Mouse (Mus musculus): ENCODE measurements at regions not wholly inside any gene's neighbourhood (a gene's known extent, or its start where the extent isn't known, plus 50 kb on each side); places are given as distances from the start of the nearest gene placed in this dataset.

DNA sequence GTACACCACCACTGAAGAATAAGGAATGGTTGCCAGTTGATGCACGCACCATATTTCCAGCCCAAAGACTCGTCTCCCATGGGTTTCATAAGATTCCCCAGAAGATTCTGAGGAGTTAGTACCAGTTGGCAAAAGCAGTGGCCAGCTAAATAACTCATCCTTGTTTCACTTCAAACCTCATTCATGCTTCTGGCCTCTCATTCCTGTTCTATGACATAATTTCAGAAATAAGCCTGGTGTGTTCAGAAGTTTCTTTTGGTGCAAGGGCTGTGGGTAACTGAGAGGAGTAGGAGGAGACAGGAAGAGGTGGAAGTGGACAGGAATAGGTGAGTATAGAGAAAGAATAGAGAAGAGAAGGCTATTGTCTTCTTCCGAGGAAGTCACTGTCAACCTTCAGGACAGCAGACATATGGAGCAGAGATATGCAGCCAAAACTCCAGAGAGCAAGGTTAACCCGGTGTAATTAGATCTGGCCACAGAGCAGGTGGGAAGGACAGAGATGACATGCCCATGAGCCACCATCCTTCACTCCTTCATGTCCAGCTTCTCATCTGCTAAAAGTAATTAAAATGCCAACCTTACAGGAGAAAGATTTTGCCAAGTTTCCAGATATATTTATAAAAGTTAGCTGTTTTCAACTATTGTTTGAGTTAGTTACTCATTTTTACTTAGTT lies 133.9 kb upstream of the Tnfaip3 start:
- DNase-seq (ENCODE audit: extremely low read depth, insufficient read length, low spot score) = peak; percentile 41

DNA sequence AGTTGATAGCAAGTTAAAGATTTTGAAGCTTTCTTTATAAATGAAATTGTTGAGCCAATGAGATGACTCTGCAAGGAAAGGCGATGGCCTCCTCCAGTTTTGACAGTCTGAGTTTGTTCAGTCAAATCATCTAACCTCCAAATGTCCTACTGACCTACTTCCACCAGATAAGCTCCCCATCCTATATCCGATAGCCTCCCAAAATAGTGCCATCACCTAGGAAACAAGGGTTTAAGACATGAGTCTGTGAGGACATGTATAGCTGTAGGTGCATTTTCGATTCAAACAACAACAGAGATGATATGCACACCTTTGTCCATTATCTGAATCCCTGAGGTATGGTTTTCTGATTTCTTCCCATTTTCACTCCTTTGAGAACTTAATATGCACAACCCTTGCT lies 126.0 kb upstream of the Tnfaip3 start:
- DNase-seq (ENCODE audit: extremely low read depth, insufficient read length, low spot score) = no peak

DNA sequence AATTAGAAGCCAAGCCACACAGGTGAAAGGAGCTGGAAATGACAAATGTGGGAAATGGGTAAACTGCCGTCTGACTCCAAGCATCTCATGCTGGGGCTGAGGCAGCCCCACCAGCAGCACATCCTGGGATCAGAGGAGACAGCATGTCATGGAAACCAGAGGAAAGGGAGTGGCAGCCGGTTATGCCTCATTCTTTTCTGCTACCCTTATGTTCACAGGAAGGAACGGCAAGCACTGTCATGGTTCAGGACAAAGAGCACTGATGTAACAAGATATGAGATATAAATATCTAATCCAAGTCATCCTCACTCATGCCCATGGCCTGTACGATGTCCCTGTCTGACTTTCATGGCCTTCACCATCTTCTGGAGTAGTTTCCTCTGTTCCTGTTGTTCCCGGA lies 125.2 kb upstream of the Tnfaip3 start:
- no peak for DNase-seq (ENCODE audit: extremely low read depth, insufficient read length, low spot score)

DNA sequence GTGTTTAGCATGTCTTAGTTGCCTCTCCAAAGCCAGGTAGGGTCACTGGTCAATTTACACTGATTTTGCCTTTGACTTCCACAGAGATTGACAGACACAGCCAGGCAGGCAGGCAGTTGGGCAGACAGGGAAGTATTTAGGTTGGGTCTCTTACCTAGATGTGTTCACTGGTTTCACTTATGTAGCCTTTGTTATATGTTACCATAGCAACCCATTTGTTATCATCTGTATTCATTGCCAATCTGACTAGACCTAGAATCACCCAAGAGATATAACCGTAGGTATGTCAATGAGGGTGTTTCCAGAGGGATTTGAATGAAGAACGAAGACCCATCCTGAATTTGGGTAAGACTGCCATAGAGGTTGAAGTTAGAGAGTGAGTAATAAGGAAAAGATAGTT lies 123.8 kb upstream of the Tnfaip3 start:
- no peak for DNase-seq (ENCODE audit: extremely low read depth, insufficient read length, low spot score)

DNA sequence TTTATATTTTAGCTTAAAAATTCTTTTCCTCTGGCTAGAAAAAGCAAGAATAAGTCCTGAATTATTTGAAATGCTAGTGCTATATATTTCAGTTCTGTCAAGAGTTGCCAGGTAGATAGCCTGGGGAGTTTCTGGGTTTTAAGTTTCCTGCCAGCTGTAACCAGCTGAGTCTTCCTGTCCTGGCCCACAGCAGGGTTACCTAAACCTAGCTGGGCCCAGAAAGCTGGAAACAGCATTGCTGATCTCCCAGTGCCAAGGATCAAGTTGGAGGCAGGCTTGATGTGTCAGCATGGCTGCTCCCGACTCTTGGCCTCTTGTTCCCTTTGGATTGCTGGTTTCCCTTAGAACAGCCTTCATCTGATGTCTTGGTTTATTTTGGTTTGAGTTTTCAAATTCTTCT lies 122.8 kb upstream of the Tnfaip3 start:
- no peak for DNase-seq (ENCODE audit: extremely low read depth, insufficient read length, low spot score)

DNA sequence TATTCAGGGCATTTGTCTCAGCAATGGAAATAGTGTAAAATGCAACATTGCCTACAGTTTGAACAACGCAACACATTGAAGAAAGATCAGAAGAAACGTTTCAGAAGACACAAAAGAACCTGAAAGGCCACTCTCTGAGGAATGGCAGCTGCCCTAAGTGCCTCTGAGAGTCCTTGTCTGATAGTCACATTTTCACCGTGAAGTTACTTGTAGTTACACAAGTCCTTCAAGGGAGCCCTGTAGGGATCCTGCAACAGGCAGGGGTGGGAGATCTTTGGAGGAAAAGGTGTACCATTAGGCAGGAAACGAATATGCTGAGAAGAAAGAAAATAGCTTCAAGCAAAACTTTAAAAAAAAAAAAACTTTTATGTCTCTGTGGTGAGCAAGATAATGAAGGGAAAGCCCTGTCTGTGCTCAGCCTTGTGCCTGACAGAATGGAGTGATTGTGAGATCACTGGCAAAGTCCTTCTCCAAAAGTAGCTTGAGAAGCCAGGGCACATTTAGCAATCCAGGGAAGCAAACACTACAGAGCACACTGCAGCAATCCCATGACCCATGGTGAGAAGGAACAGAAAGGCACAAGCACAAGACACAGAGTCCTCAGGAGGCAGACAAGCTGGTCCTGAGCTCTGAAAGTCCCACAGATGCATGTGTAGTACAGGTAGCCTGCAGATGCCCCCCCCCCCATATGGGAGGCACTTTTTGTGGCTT lies 112.3 kb upstream of the Tnfaip3 start:
- DNase-seq (ENCODE audit: extremely low read depth, insufficient read length, low spot score) = no peak

DNA sequence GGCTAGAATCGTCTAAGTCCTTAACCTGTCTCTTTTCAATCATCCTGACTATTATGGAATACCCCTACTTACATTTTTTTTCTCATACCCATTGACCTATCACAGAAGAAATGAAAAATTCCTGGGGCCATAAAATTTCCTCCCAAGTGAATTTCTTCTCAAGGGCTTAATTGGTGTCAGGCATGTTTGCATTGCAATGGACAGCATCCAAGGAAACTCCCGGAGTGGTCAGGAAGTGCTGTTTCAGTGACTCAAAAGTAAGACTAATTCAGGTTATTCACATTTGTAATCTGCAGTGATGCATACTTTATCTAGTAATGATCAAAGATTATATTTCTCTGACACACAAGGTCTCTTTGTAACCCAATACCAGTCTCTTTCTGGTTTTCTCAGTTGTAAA lies 111.5 kb upstream of the Tnfaip3 start:
- peak; percentile 3 for DNase-seq (ENCODE audit: extremely low read depth, insufficient read length, low spot score)

DNA sequence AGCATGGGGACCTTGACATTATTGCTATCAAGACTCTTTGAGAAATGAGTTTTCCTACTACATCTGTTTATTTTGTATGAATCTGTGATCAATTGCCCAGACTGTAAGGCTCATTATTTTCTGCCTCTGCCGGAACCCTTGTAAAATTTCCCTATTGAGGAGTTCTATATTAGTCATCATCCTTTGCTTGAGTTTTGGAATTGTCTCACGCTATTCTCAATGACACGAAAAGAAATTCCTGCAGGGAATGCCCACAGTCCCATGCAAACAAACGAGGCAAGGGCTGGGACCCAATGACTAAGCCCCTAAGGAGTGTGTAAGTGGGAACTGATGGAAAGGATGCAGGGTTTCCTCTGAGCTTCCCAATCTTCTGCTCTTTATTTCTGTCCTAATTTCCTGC lies 111.0 kb upstream of the Tnfaip3 start:
- DNase-seq (ENCODE audit: extremely low read depth, insufficient read length, low spot score) = peak; percentile 43

DNA sequence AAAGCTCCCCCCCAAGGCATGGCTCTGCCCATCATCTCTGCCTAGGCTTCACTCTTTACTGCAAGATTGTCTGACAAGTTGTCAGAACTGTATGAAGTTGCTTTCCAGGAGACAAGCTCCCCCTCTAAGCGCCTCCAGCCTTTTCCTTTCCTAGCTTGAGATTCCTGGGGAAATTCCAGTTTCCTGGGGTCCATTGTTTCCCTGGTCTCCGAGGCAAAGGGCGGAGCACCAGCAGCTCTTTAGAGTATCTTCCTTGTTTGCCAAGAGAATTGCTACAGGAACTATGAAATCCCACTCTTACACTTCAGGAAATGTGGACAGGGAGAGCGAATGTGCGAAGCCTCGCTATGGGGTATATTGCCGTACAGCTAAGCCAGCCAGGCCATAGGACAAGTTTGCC lies 108.2 kb upstream of the Tnfaip3 start:
- DNase-seq (ENCODE audit: extremely low read depth, insufficient read length, low spot score) = no peak

DNA sequence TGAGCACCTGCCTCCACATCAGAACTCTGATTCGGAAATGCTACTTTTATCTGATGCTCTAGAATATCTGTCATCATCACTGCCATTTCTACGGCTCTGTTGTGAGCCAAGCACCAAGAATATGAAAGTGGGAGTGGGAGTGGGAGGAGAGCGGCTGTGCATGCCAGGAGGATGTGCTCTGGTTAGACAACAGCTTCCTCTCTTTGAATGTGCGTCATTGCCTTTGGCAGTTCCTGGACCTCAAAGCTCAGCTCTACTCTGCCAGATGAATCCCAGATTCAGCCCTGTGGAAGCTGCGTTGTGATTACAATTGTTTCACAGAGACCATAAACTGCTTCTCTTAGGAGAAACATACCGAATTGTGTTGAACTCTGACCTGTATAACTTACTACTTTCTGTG lies 106.8 kb upstream of the Tnfaip3 start:
- DNase-seq (ENCODE audit: extremely low read depth, insufficient read length, low spot score) = no peak

DNA sequence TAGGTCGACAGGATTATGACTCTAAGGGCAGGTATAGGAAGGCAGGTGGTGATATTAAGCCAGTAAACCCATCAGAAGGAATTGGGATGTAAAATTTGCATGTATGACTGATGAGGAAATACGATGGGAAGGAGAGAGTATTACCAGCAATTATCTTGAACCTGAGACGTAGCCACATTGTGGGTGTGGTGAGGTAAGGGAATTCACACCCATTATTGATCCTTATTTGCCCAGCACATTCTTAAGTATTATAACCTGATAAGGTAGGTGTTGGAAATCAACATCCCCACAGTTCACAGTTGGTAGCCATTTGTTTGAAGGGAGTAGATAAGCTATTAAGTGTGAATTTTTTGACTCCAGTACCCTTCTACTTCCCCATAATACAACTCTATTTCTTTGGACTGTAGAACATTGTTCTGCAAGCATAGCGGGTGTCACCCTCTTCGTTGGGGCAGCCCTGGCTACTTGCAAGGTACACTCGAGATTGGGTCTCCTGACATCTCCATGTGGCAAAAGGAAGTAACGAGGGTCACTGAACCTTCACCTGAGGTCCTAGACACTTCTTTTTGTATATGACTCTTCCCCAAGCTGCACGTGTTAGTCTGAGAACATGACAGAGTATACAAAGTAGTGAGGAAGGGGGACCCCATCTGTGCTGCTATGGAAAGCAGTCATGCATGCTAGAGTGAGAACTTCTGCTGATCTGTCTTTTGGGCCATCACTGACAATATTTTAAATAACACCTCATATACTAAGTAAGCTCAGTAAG lies 104.0 kb upstream of the Tnfaip3 start:
- DNase-seq (ENCODE audit: extremely low read depth, insufficient read length, low spot score) = no peak

DNA sequence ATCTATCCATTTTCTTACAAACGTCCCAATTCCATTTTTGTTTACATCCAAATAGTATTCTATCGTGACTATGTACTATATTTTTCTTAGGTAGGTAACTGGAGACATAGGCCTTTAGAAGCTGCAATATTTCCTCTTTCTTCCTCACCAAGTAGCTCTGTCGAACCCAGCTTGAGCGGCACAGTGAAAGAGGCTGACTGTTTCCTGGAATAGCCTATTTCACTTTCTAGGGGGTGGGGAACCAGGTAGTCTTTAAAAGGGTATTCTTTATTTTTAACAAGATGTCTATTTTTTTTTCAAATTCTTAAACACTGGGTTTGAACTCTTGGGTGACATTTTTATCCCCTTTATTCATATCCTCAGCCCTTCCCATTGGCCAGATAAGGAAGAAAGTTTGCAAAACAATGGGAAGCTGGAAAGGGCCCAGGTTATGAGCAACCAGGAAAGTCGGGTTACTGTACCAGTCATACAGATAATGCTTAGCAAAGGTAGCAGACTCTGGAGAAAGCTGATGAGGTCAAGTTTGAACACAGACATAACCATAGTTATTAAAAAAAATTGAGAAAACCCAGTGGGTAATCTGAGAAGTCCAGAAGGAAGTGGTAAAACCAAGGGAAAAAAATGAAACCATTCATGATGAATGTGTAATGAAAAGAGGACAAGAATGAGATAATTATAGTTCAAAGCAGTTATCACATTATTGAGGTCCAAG lies 103.3 kb upstream of the Tnfaip3 start:
- no peak for DNase-seq (ENCODE audit: extremely low read depth, insufficient read length, low spot score)

DNA sequence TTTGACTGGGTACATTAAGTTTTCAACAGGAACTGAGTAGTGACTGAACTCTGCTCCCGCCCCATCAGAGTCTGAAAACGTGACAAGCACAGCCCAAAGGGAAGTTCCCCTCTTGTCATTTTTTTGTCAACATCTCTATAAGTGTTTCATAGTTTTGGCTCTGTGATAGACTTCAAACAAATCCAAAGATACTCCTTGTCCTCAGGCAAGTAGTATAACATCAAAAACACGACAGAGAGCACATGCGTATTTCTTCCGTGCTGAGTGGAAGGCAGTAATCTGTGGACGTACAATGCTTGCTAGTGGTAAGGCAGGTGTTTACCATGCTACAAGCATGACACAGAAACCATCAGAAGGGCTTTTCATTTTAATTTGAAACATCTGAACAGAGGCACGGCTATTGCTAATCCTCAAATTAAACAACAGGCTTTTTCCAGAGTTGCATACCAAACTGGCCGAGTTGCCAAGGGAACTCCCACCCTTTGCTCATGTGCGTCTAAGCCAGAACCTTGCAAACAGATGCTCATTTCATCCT lies 101.7 kb upstream of the Tnfaip3 start:
- DNase-seq (ENCODE audit: extremely low read depth, insufficient read length, low spot score) = no peak

DNA sequence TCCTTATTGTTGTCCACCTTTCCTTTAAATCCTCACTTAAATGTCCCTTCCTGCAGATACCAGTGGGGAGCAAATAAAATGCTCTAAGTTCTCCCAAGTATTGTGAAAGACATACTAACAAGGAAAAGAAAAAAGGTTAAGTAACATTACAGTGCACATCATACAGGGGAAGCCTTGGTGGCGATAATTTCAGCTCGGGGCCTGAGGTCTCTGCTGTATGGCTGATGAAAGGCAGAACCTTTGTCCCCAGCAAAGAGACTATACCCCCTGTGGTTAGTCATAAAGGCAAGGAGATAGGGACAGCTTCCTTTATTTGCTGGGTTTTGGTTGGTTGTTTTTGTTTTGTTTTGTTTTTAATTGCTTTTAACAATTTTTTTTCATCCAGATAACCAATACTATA lies 97.0 kb upstream of the Tnfaip3 start:
- no peak for DNase-seq (ENCODE audit: extremely low read depth, insufficient read length, low spot score)

DNA sequence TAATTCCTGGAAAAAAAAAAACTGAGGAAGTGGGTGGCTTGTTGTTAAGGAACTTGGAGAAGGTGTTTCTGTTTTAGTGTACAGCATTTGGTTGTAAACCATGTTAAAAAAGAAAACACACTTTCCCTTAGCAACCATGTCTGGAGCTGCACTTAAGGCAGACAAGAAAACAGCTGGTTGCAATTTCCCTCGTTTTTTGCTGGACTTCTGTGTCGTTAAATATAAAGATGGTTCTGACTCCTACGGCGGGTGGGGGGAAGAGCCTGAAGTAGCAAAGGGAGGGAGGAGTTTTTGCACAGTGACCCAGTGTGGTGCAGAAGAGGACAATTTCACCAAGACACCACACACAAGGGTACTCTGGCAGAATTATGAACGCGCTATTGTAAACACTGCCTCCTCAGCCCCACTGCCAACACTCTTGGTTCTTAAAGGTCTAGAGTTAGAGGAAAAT lies 89.8 kb upstream of the Tnfaip3 start:
- no peak for DNase-seq (ENCODE audit: extremely low read depth, insufficient read length, low spot score)

DNA sequence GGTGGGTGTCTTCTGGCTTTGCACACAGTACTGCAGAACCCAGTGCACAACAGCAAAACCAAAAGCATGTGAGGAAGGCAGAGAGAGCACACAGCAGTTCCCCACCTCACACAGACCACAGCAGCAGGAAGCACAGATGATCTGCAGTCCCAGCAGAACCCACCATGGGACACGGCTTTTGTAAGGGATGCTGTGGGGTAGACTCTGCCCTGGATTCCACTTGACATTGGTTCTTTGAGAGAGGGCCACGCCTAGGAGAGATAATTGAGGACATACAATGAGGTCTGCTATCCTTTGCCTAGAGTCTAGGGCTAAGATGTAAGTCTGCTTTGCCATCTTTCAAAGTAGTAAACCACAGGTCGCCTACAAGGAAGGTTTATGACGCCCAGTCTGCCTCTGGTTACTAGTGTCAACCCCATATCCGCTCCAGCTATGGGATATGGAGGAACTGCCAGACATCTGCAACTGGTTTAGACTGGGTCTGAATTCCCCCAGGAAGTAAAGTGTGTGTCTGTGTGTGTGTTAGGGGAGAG lies 89.3 kb upstream of the Tnfaip3 start:
- no peak for DNase-seq (ENCODE audit: extremely low read depth, insufficient read length, low spot score)

DNA sequence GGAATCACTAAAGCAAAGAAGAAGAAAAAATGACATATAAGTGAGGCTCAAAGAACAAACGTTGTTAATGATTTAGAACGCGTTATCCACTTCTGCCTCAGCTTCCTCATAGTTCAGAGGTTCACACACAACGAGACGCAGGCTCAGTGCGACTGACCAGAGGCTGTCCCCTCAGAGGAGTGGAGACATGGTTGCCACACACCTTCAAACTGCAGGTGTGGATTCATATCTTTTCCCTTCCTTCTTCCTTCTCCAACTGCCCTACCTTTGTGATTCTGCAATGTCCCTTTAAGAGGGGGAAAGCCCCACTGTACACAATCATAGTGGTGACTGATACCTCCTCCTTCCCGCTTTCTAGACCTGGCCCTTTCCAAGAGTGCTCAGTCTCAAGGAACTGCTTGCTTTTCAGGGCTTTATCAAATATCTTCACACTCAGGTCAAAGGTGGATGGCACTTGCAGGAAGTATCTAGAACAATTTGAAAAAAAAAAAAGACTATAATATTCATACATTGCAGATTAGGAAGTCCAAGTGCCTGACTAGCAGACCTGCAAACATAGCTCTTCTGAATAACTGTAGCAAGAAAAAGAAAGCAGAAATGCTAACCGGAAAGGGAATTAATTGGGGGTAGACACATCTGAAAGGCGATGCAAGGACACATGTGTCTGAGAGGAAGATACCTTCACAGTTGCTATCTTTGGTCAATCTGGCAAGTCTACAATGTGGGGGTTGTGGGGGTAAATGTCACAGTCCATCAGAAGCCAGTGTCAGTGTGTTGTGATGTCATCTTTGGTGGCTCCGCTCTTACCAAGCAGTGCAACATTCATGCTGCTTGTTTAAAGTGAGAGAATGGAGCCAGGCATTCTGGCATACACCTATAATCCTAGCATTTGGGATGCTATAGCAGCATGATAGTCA lies 84.2 kb upstream of the Tnfaip3 start:
- DNase-seq (ENCODE audit: extremely low read depth, insufficient read length, low spot score) = no peak

DNA sequence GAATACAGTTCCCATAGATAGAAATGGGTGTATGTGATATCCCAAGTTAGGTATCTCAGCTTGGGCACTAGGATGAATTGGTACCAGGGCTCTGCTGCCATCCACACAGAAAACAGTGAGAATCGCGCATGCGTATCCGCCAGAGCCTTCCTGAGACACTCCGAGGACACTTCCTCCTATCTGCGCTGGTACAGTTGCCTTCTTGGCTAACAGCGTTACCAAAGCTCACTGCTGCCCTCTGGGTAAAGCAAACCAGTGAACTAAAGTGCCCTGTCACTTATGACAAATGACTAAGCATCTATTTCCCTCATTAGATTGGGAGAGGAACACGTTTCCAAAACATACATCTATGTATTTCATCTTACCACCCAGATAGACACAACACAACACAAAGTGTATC lies 78.8 kb upstream of the Tnfaip3 start:
- DNase-seq (ENCODE audit: extremely low read depth, insufficient read length, low spot score) = no peak

DNA sequence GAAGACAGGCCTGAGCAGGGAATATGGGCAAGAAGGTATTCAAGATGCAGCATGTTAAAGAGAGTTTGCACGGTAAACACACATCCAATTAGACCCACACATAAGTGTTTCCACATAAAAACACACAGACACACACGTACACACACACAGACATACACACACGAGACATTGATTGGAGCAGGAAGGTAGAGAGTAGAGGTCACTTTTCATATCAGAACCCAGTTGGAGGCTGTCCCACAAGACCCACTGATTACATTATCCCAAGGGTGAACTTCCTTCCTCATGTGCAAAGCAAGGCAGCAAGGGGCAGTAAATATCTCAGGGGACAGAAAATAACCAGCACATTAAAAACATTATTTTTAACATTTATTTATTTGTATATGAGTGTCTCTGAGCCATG lies 78.2 kb upstream of the Tnfaip3 start:
- no peak for DNase-seq (ENCODE audit: extremely low read depth, insufficient read length, low spot score)

DNA sequence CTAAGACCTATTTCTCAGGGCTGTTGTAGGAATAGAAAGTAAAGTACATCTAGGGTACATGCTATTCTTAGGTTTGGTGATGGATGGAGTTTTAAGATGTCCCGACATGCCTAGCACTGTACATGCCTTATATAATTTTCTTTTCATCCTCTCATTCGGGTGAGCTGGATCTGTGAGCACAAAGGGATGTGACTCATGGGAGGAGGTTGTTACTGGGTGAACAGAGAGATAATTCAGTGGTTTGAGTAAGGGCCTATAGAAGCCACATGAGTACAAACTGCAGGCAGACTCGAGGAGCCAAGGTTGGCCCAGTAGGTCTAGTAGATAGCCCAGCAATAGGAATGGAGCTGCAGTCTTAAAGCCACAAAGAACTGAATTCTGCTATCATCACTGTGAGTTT lies 76.5 kb upstream of the Tnfaip3 start:
- DNase-seq (ENCODE audit: extremely low read depth, insufficient read length, low spot score) = no peak
